Mouse (Mus musculus) brain, adult 2 months (tissue): ENCODE measurements at regions not wholly inside any gene's neighbourhood (a gene's known extent, or its start where the extent isn't known, plus 50 kb on each side); places are given as distances from the start of the nearest gene placed in this dataset.

ENCODE experiments used
- DNase-seq: peaks from one replicate; pipeline ENCODE4 v3.0.0; 2011; ENCODE audit warnings: low read depth, low spot score

DNA sequence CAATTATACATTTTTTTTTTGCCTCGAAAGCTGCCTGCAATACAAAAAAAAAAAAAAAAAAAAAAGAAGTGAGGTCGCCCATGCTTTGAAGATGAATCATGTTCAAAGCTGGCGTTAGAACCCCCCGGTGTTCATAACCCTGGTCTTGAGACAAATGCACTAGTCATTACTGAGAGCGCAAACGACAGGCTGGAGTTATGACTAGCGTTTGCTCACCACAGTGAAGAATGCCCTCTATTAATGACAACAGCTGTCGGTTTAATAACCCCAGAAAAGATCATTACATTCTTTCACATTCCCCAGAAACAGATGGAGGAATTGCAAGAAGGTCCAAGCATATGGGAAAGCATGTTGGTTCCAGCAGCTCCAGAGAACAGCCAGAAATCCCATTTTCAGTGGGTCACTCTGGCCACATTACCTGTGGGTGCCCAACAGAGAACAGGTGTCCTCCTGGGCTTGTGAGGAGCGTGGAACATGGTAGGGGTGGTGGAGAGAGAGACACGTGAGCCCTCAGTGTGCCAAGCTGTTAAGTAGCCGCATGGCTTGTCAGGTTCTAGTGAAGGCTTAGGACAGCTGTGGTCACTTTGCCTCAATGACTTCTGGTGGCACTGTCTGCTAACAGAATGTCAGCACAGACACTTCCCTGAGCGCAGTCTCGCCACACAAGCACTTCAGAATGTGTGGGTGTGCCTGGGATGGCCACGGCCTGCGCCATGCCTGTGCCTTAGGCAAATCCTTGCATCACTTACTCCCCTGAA lies 60.4 kb downstream of the Aipl1 start:
- no peak for DNase-seq

DNA sequence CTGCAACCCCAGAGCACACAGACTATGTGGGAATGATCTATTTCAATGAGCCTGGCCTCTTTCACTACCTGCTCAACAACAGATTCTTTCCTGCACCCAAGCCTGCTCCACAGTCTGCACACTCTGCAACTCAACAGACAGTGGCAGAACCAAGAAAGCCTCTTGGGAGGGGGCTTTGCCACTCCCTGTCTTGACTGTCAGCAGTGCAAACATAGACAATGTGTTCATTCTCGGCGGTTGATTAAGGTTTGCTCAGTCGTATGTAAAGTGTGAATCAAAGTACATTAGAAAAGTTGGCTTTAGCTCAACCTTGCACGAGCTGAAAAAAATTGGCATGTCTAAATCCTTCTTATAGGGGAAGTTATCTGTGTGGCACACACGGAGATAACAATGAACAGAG lies 66.0 kb downstream of the Aipl1 start:
- no peak for DNase-seq

DNA sequence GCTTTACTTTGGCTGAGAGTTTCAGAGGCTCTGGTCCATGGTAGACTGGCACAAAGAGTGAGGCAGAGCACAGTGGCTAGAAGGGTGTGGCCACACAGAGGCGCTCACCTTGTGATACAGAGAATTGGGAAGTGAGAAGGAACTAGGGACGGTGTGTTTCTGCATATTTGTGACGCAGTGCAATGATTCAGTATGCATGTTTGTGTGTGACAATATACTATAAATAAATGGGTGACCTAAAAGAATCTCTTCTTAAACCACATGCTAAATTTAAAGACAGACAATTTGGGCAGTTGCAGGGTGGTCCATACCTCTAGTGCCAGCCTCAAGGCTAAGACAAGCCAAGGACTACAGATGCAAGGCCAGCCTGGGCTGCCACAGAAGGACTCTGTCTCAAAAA lies 75.0 kb downstream of the Aipl1 start:
- no peak for DNase-seq

DNA sequence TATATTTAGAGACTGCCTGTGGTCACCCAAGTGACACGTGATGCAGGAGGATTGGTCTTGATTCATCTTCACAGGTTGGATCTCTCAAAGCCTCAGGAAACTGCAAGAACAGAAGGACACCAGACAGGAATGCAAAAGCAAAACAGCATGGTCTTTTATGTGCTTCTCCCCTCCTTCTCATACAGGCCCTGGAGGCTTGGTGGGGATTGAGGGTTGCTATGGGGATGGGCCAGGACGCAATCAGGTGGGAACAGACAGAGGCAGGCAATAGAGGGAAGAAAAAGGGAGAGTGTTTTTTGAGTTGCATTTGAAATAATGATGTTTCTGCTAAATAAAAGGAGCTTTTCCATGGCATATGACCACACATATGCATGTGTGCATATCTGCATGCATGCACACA lies 84.8 kb downstream of the Aipl1 start:
- DNase-seq: no peak

DNA sequence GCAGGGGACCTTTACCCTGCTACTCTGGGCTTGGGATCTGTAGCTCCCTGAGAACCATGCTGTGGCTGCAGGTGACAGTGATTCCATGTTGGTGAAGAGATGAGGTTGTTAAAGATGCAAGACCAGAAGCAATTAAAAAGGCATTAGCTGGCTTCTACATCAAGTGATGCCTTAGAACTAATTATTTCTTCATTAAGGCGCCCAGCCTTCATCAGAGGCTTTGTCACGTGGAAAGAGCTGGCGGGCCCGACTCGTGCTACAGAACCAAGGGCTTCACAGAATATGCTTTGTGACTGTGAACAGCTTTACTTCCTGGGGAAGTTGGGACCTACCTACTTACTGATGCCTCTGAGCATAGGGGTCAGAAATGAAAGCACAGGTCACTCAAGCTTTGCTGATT lies 90.1 kb downstream of the Aipl1 start:
- no peak for DNase-seq

DNA sequence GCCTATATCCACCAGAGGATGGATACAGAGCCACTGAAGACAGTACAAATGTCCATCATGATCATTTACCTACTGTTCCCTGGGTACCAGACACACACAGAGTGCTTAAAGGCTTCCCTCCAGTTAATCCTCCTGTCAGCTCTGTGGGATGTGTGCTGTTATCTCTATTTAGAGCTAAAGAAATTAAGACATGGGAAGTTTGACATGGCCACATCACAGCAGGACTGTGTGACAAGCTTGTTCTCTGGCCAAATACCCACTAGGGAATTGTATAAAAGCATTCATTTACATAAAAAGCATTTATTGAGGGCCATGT lies 92.3 kb downstream of the Aipl1 start:
- no peak for DNase-seq

DNA sequence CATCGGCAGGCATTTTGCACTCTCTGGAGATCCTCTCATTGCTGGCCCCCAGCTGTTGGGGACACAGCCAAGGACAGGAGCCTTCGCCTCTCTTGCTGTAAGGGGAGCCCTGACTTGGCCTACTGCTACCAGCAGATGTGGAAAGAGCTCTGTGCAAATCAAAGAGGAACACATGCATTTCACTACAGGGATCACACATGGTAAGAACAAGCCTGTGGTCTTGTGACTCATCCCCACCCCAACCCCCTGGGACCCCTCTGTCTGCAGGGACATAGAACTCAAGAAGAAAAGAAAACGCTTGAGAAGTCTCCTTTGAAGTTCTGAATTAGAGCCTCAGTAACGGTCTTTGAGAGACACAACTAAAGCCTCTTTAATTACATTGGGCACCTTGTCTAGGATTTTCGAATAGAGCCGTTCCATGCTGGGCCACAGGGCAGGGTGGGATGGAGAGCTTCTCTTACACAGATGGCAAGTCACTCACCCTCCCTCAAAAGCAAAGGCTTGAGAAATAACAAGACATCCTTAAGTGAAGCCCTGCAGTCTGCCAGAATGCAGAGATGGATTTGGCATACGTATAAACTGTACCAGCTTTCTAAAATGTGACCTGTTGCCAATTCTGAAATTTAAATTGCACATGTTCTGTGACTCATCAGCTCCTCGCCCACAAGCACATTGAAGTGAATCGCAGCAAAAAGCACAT lies 92.8 kb downstream of the Aipl1 start:
- DNase-seq: peak; percentile 91

DNA sequence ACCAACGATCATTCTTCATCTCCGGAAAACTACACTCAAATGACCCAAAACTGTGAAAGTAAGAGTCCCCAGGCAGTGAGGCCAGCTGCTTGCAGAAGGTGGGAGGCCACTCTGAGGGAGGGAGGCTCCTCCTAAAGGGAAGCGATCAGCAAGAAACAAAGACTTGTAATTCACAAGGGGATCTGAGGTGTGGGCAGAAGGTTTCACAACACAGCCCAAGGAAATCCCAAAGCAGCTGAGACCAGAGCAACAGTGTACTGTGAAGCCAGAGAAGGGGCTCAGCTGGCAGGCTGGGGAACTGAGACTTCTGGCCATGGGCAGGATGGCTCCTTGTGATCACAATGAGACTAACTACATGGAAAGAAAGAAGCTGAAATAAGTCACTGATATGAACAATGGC lies 93.8 kb downstream of the Aipl1 start:
- DNase-seq: no peak

DNA sequence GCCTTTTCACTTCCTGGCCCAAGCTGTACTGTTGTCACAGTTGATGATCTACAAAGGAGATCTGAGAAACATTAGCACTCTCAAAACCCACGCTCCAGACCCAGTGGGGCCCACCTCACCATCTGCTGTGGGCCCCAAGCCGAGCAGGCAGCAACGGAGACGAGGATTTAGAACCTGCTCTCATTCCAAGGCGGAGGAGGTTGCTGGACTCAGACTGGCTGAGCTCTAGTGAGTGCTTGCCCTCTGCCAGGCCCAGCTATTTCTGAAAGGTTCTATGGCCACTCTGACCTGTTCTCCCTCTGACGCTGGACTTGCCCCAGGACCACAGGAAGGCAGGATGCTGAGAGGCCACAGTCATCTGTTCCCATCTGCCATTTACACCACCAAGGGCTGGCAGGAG lies 98.2 kb downstream of the Aipl1 start:
- DNase-seq: peak; percentile 97

DNA sequence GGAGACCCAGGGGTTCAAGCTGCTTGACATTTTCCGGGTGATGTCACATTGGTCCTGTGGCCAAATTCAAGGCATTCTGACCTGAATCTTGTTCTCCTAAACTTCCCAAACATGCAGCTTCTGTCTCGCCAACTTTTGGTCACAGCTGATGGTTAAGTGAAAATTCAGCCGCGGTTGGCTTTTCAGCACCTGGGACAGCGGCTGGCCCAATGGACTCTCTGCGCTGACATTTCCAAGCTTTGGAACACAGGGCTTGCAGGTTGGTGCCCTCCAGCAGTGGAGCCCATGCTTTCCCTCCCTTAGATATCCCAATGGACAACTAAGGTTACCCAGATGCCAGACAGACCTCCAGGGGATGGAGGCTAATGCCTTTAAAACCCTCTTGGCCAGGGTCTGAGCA lies 100.2 kb downstream of the Aipl1 start:
- DNase-seq: no peak

DNA sequence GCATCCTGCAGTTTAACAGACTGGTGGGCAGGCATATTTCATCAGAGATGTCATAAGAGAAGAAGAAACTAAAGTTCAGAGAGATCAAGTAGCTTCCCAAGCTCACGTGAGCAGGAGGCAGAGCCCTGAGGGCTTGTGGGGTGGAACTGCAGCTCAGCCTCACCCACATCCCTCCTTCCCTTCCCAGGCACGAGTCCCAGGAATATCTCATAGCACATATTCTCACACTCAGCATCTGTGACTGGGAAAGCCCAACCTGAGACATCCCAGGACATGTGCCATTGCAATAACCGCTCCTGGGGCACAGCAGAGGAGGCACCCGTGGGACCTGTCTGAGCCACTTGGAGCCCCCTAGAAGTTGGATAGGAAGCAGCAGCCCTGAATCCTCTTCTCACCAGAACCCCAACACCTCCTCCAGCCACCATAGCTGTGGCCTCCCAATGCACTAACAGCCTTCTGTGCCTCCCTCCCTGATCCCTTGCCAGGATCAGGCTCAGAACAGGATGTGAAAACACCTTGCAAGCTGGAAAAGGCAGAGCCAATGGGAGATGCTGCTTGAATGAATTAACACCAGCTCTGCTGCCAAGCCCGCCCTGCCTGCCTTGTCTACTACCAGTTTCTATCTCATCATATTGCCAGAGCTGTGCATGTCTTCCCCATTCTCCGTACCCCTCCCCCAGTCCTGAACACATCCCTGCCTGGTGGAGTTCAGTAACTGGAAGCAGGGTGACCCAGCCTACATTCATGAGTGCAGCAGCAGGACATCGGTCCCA lies 107.4 kb downstream of the Aipl1 start:
- DNase-seq: peak; percentile 79

DNA sequence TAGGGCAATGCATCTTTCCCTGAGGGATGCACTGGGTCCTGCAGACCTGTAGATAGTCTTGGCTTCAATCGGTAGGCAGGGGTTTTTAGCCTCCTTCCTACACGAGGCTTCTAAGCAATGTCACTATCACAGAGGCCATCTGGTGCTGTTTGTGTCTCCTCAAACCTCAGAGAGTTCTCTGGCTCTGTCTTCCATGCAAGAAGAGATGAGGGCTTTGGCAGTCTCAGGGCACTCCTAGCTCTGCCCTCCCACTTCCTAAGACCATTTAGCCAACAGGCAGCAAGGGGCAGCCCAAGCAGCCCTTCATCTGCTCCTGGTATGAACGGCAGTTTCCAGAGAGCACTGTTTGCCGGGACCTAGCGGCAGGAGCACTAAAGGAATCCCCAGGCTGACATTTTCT lies 122.6 kb downstream of the Aipl1 start:
- DNase-seq: peak; percentile 62

DNA sequence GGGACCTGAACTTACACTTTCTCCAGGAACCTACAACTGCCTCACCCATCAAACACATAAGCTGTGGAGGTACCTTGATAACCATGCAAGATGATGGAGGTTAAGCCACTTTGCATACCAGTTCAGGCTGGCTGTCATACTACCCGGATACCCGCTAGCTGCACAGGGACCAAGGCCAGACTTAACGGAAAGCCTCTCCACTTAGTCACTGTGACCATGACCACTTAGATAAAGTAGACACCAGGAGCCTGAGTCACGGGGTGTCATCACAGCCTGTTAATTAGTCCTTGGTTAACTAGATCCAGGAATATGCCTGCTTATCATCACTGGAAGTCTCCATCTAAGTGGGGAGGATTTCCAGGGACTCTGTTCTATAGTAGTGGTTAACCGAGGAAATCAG lies 124.7 kb downstream of the Aipl1 start:
- DNase-seq: no peak

DNA sequence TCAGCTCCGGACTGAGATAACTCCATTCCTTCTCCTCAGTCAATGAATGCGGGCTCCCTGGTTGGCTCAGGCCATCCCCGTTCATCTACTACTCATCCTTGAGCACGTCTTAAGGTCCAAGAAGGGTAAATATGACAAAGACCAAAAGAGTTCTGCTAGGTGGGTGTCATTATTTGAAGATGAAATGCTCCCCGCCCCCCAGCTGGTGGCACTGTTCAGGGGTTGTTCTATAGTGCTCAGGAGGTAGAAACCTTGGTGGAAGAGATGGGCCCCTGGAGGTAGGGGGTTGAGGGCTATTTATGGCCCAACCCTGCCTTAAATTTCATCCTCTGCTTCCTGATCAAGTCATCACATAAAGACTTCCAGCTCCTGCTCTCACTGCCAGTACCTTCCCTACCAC lies 126.0 kb downstream of the Aipl1 start:
- DNase-seq: no peak

DNA sequence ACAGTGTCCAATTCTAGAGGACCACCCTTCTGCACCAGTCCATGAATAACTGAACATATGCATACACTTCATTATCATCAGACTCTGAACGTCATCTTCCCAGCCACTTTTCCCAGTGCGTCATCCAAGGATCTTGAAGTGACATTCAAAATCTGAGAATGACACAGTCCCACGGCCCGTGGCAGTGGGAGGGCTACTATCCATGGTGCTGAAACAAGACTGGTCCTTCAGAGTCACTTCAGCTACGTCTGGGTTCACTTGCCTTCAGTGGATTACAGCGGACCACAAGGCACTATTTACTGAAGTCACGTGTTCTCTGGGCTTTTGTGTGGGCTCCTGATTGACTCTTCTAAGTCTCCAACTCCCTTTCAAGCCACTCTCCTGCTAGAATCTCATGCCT lies 128.7 kb downstream of the Aipl1 start:
- DNase-seq: no peak

DNA sequence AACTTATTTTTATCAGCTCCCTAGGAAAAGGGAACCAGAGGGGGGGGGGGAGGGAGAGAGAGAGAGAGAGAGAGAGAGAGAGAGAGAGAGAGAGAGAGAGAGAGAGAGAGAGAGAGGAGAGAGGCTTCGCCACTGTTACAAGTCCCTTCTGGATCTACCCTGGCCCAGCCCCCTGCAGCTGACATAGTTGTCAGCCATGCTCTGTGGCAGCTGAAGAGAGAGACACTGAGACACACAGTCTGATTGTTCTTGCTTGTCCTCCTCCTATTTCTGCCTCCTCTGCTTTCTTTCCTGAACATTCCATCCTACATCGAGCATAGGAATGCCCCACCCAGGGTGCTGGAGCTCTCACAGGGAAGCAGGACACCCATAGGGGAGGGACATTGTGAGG lies 134.3 kb downstream of the Aipl1 start:
- DNase-seq: no peak

DNA sequence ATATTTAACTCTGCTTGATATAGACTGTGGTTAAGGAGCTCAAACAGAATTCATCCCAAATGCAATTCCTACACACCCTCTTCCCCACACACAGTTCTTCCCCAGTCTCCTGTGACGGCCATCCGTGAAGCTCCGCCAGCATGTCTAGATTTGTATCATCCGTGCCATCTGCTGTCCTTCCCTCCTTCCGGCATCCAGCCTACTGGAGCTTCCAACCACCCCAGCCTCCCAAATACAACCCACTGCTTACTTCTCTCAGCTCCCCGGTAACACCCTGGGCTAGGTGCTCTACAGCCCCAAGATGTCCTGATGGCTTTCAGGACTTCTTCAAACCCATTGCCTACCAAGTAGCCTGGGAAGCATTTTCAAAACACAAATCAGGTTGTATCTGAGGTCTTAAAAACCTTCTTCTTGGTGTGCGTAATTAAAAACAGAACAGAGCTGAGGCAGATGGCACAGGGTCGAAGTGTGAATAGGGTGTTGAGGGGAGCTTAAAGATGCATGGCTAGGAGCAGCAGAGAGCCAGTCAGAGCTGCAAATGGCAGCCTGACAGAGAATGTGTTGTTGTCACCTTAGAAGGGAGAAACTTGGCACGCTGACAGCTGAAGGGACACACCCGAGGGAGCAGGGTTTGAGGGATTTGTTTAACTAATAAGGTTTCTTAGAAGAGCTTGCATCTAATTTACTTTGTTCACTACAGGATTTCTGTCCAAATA lies 134.8 kb downstream of the Aipl1 start:
- DNase-seq: peak; percentile 93

DNA sequence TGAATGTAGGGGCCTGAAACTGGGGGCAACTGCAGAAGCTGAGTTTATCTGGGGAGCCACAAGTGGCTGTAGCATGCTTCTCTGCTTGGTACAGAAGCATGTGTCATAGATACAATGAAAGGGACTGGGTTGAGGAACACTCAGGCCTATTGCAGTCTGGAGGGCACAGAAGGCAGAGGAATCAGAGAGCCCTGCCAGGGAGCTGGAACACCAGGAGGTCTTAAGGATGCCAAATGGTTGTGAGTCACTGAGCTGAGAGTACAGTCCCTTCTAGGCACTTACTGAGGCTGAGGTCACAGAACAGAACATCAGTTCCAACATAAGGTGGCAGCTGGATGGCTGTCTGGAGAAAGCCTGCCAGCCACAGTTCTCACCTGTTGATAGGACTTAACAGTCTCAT lies 136.5 kb downstream of the Aipl1 start:
- peak; percentile 81 for DNase-seq

DNA sequence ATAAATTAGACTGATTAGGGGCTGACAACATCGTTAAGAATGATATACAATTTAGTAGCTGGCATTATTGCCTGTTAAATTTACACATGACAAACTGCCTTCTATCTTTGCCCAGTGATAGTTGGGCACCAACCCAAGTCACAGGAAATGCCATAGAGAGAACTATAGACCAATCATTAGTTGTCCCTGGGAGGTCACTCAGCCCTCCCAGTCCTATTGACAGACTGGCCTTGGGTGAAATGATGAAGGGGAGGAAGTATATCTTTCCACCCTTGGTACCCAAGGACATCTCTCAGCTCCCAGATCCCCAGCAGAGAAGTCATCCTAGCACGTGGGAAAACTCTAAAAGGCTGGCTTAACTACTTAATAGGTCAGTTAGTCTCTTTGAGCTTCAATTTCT lies 139.8 kb downstream of the Aipl1 start:
- no peak for DNase-seq

DNA sequence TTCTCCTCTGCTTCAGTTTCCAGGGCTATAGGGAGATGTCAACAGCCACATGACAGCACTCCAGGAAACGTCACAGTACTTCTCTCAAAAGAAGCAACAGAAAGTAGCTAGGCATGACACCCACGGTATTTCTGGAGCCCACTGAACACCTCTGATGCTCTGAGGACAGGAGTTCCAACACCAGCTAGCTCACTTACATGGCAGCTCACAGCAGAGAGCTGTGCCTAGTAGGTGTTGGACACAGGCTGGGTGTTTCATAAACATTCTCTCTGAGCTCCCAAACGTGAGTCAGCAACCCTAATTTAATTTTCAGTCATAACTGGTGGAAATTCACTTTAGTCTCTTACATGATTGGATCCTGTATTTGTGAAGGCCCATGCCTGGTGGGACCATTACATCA lies 140.2 kb downstream of the Aipl1 start:
- DNase-seq: peak; percentile 52

DNA sequence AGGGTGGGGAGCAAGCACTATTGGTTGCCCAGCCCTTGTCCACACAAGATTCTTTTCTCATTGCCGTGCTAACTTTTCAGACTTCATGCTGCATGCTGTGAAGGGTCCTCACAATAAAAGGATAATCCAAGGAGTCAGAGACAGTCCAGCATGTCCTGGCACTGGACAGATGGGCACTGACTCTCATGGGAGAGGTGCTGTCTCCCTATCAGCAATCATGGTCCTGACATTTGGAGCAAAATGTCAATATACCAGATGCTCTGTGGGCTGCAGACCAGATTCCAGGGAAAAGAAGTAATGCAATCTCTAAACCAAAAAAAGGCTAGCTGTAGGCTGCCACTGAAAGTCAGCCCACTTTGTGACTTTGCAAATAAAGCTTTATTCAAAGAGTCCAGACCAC lies 141.5 kb downstream of the Wscd1 start:
- DNase-seq: peak; percentile 43

DNA sequence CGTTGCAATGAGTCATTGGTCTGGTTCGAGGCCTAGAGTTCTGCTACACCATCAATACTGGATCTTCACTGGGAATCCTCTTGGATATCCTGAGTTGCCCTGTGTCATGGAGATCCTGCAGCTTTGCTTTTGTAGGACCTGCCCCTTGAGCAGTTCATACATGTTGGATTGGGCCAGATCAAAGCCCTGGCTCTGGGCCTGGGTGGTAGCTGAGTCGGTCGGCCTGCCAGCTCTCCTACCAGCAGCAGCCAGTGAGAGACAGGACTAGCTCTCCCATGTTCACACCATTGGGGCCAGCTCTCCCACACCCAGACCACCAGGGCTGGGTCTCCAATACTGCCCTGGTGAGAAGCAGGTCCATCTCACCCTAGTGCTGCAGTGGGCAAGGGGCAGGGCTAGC lies 139.4 kb downstream of the Wscd1 start:
- no peak for DNase-seq
